Mouse (Mus musculus) kidney, embryonic 14.5 days (tissue): ENCODE data around the gene Tspan1. TPM values are rescaled to one million over a fixed set of nuclear protein-coding genes. Genes with fewer than 3 reads are reported as not detected.

Source experiments
- ATAC-seq: fragments of 200-750 bp; cut with Nextera tagmentation; 2 replicates; pipeline ENCODE4 v1.8.0; 2017; ENCODE audit warnings: moderate number of reproducible peaks, mild to moderate bottlenecking, moderate TSS enrichment, moderate library complexity; ENCODE audit not compliant: low FRiP score, low TSS enrichment
- H3K27ac ChIP-seq: fragments of 300-500 bp; sonication (generic); 2 replicates; pipeline ENCODE4 v1.5.1; 2014; ENCODE audit warnings: low read depth, mild to moderate bottlenecking, low read length, moderate library complexity, mixed read lengths
- H3K27me3 ChIP-seq: fragments of 300-500 bp; sonication (generic); 2 replicates; pipeline ENCODE4 v1.6.1; 2014; ENCODE audit warnings: mild to moderate bottlenecking, low read length; ENCODE audit not compliant: control insufficient read depth, insufficient read depth
- H3K36me3 ChIP-seq: fragments of 300-500 bp; sonication (generic); 2 replicates; pipeline ENCODE4 v1.6.1; 2014; ENCODE audit warnings: low read length, mixed read lengths; ENCODE audit not compliant: control insufficient read depth, insufficient read depth
- H3K4me1 ChIP-seq: fragments of 300-500 bp; sonication (generic); 2 replicates; pipeline ENCODE4 v1.6.1; 2014; ENCODE audit warnings: low read length, mixed read lengths; ENCODE audit not compliant: control insufficient read depth, insufficient read depth
- H3K4me2 ChIP-seq: fragments of 300-500 bp; sonication (generic); replicated peaks from 2 replicates; pipeline ENCODE4 v1.6.1; 2014; ENCODE audit warnings: low read depth, mild to moderate bottlenecking, low read length
- H3K4me3 ChIP-seq: fragments of 300-500 bp; sonication (generic); 2 replicates; pipeline ENCODE4 v1.5.1; 2014; ENCODE audit warnings: mild to moderate bottlenecking, low read length
- H3K9ac ChIP-seq: fragments of 300-500 bp; sonication (generic); 2 replicates; pipeline ENCODE4 v1.6.1; 2014; ENCODE audit warnings: low read depth, mild to moderate bottlenecking, low read length, moderate library complexity
- H3K9me3 ChIP-seq: fragments of 300-500 bp; sonication (generic); 2 replicates; pipeline ENCODE4 v1.6.1; 2016; ENCODE audit warnings: low read length; ENCODE audit not compliant: control insufficient read depth
- WGBS: fragments of 180-500 bp; shearing (Covaris S2); extraction: QIAGEN DNeasy Blood & Tissue Kit; methylation state at CpG from one replicate; pipeline ENCODE4 v1.1.7; 2014; 5-methylcytosine and 5-hydroxymethylcytosine counted together
- polyA plus RNA-seq: library from polyadenylated mRNA; unstranded; fragments of >200 nt; fragmentation: Nextera tagmentation; extraction: Ambion mirVana; gene quantifications from 2 replicates; pipeline ENCODE4 v1.2.1, GENCODE M21; 2014

Tspan1 gene
- polyA plus RNA-seq, 1 experiment from 2014 or later: 0.89 TPM

GRCm38 (mm10) chr4:116173072-116173471 is 5.7 kb upstream of the Tspan1 start, which contains the start of the genes 1700042G07Rik and Gm49337:
TSS of gene 1700042G07Rik (plus strand) at chr4:116173372.
TSS of gene Gm49337 (plus strand) at chr4:116173384.
- Histone ChIP-seq H3K9me3 (no peaks in the 10 kb centered on the region), H3K4me1 (peaks cover 21% of the 10 kb centered on the region), H3K4me3 (no peak within 1 kb of the TSS), H3K27ac (no peak within 1 kb of the TSS), H3K4me2 (no peak within 1 kb of the TSS), H3K36me3 (no peaks in the 10 kb centered on the region), H3K9ac (no peak within 1 kb of the TSS), H3K27me3 (no peaks in the 10 kb centered on the region)
- WGBS: 90% methylated on average over 6 of the region's 6 CpGs
- ATAC-seq: no peak

DNA sequence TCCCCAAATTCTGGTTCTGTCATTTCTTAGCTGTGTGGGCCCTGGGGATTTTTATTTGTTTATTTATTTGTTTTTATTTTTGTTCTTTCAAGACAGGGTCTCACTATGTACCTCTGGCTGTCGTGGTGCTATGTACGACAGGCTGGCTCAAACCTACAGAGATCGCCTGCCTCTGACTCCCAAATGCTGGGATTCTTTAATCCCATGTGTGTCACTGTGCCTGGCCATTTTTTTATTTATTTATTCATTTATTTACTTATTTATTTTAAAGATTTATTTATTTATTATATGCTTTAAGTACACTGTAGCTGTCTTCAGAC is 1.9 kb upstream of the Tspan1 start:
- peaks cover 8% of the 10 kb centered on the region; the same call in 1 of the 2 replicates for H3K4me1 ChIP-seq
- H3K4me2 ChIP-seq: no peak overlapping the region
- ATAC-seq: peak; percentile 47
- H3K27ac ChIP-seq: no peak overlapping the region
- whole genome bisulfite sequencing: 72% methylated on average over 3 of the region's 3 CpGs
- H3K4me3 ChIP-seq: no peak overlapping the region
- no peaks in the 10 kb centered on the region for H3K36me3 ChIP-seq
- no peaks in the 10 kb centered on the region for H3K27me3 ChIP-seq
- H3K9ac ChIP-seq: no peak overlapping the region
- H3K9me3 ChIP-seq: no peaks in the 10 kb centered on the region

DNA sequence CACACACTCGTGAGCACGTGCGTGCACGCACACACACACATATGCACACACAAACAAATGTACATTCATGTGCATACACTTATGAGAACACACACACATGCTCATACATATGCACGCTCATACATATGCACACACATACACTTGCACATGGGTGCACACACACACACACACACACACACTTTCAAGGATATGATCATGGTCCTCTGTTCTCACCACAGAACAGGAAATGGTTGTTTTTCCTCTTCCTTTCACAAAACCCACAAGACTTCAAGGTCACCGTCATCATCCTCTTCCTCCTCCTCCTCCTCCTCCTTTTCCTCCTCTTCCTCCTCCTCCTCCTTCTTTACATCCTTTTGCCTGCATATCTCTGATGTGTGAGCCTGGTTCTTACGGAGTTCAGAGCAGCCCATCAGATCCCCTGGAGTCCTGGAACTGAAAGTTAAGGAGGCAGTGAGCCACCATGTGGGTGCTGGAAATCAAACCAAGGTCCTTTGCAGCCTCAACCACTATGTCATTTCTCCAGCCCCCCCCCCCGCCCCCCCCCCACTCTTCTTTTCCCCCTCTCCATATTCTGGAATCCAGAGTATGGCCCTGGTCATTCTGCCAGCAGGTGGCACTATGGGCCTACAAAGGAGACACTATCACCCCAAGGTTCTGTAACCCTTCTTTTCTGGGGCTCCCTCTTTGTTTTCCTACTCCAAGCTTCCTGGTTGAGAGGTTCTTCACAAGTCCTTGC is 1.4 kb upstream of the Tspan1 start:
- H3K9ac ChIP-seq: no peak overlapping the region
- 85% methylated on average over 7 of the region's 8 CpGs for WGBS
- no peaks in the 10 kb centered on the region for H3K9me3 ChIP-seq
- no peaks in the 10 kb centered on the region for H3K27me3 ChIP-seq
- no peaks in the 10 kb centered on the region for H3K36me3 ChIP-seq
- peak; percentile 53 for ATAC-seq
- H3K4me3 ChIP-seq: no peak overlapping the region
- peaks cover 8% of the 10 kb centered on the region; the same call in 1 of the 2 replicates for H3K4me1 ChIP-seq
- H3K4me2 ChIP-seq: no peak overlapping the region
- H3K27ac ChIP-seq: no peak overlapping the region

DNA sequence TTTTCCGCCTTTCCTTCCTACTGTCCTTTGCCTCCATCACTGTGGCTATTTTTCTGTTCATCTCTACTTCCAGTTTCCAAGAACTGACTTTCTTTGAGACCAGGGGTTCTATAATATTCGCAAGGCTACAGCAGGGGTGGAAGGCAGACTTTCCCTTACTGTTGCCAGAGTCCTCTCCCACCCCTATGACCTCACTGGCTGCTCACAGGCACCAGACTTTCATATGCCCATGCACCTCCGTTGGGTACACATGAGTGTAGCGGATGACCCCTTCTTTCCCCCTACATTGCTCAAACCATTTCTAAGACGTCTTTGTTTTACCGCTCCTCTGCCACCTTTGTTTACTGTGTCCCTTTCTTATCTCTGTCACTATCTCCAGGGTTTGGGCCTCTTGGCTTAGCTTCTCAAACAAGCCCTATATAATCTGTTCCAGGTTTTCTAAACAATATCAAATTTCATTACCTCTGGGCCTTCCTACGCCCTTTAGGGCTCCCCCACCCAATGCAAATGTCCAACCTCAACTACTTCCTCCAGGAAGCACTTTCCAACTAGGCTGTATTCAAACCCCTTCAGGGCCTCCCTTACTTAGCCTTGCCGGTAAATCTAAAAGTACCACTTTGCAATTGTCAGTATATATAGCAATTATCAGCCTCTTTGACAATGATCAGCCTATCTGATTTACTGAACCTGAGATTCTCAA is 1.5 kb downstream of the Tspan1 start:
- Histone ChIP-seq H3K4me3 (no peak overlapping the region), H3K9ac (no peak overlapping the region), H3K36me3 (0 out of 2 replicates have a peak, but pooled peaks cover 4% of the 10 kb centered on the region), H3K9me3 (no peaks in the 10 kb centered on the region), H3K27ac (0 out of 2 replicates have a peak overlapping the region, but pooled peaks have one; percentile 14), H3K27me3 (no peaks in the 10 kb centered on the region), H3K4me1 (peaks cover 8% of the 10 kb centered on the region; the same call in 1 of the 2 replicates), H3K4me2 (no peak overlapping the region)
- WGBS: 51% methylated on average over 8 of the region's 8 CpGs
- no peak for ATAC-seq

DNA sequence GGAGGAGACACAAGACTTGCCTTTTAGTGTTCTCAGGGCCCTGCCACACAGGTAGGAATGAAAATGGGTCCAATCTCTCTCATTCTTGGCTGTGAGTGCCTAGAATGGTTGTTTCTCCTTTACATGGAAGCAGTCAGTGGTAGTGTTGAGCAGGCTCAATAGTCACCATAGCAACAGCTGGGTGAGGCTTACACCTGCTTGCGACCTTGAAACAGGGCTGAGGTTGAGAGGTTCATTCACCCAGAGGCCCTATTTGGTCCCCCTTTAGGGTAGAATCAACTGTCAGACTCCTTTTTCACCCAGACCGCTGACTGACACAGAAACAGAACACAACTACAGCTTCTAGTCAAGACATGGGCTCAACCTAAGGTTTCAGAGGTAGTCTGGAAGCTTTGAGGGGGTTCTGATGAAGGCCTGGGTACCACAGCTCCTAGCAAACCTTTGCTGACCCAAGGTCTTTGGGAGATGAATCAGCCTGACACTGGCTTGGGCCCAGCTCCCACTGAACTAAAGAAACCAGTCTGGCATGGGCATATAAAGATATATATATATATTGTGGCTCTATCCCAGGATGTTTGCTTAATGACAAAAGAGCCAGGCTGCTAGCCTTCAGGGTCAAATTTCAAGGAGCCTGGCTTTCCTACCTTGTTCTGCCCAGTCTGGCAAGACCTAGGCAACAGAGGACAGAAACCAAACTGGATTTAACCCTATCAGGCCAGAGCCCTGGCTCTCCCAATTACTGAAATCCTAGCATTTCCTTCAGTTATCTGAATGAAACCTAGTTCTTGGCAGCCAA is 2.4 kb downstream of the Tspan1 start:
- no peaks in the 10 kb centered on the region for H3K27me3 ChIP-seq
- H3K9ac ChIP-seq: no peak overlapping the region
- H3K4me1 ChIP-seq: peaks cover 8% of the 10 kb centered on the region; the same call in 1 of the 2 replicates
- H3K4me2 ChIP-seq: no peak overlapping the region
- ATAC-seq: no peak
- H3K9me3 ChIP-seq: no peaks in the 10 kb centered on the region
- WGBS: 84% methylated on average over 2 of the region's 2 CpGs
- no peak overlapping the region for H3K4me3 ChIP-seq
- peaks cover 10% of the 10 kb centered on the region for H3K36me3 ChIP-seq
- H3K27ac ChIP-seq: 0 out of 2 replicates have a peak overlapping the region, but pooled peaks have one; percentile 17

GRCm38 (mm10) chr4:116162142-116162541 is 5.3 kb downstream of the Tspan1 start:
- no peak overlapping the region for H3K9ac ChIP-seq
- ATAC-seq: no peak
- WGBS: 63% methylated on average over 4 of the region's 4 CpGs
- H3K4me3 ChIP-seq: no peak overlapping the region
- no peak overlapping the region for H3K4me2 ChIP-seq
- peaks cover 36% of the 10 kb centered on the region for H3K36me3 ChIP-seq
- no peaks in the 10 kb centered on the region for H3K9me3 ChIP-seq
- peaks cover 8% of the 10 kb centered on the region; the same call in 1 of the 2 replicates for H3K4me1 ChIP-seq
- no peak overlapping the region for H3K27ac ChIP-seq
- no peaks in the 10 kb centered on the region for H3K27me3 ChIP-seq

- peaks cover 50% of the 10 kb centered on the region for H3K36me3 ChIP-seq
- H3K9ac ChIP-seq: no peak overlapping the region
- no peak for ATAC-seq
- 63% methylated on average over 3 of the region's 3 CpGs for WGBS
- no peak overlapping the region for H3K27ac ChIP-seq
- H3K4me1 ChIP-seq: peaks cover 4% of the 10 kb centered on the region; the same call in 1 of the 2 replicates
- no peaks in the 10 kb centered on the region for H3K9me3 ChIP-seq
- no peak overlapping the region for H3K4me2 ChIP-seq
- H3K4me3 ChIP-seq: no peak overlapping the region
- no peaks in the 10 kb centered on the region for H3K27me3 ChIP-seq
These were observed 6.6 kb downstream of the Tspan1 start for GRCm38 (mm10) chr4:116160769-116161168.

DNA sequence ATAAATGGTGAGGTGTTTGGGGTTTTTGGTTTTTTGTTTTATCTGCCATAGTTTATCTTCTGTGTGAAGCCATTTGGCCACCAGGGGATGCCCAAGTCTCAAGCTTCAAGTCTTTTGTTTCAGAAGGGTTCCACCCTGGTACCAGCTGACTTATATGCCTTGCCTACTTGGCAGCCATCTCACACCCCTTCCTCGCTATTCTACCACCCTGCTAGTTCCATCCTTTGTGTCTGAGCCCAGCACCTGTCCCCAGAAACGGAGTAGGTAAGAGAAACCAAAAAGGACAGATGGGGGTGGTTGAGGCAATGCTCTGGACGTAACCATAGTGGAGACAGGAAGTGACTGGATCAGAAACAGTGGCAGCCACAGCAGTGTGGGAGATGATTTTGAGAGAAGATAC is 7.5 kb downstream of the Tspan1 start:
- Histone ChIP-seq H3K9me3 (no peaks in the 10 kb centered on the region), H3K27me3 (no peaks in the 10 kb centered on the region), H3K4me3 (no peak overlapping the region), H3K4me2 (no peak overlapping the region), H3K36me3 (peaks cover 58% of the 10 kb centered on the region), H3K9ac (no peak overlapping the region), H3K27ac (no peak overlapping the region), H3K4me1 (peaks cover 1% of the 10 kb centered on the region; the same call in 1 of the 2 replicates)
- WGBS: 74% methylated on average over 3 of the region's 3 CpGs
- ATAC-seq: no peak
